Mouse (Mus musculus) erythroblast, embryonic 14.5 days (primary cell): ENCODE data around the gene Cep295nl. TPM values are rescaled to one million over a fixed set of nuclear protein-coding genes. Genes with fewer than 3 reads are reported as not detected.
"Not testable (repeated sequence)": the region's sequence is repeated elsewhere in the genome, so short reads cannot be mapped to it uniquely, and the experiment has no call there.

Experiments
- H3K27me3 ChIP-seq: 2 replicates; pipeline ENCODE4 v1.6.1; 2012; ENCODE audit warnings: inconsistent platforms; ENCODE audit not compliant: control insufficient read depth
- H3K36me3 ChIP-seq: 2 replicates; pipeline ENCODE4 v1.6.1; 2012; ENCODE audit warnings: mild to moderate bottlenecking, inconsistent platforms; ENCODE audit not compliant: control insufficient read depth
- H3K4me1 ChIP-seq: 2 replicates; pipeline ENCODE4 v1.6.1; 2012; ENCODE audit warnings: inconsistent platforms; ENCODE audit not compliant: control insufficient read depth
- H3K4me3 ChIP-seq: replicated peaks from 2 replicates; pipeline ENCODE3; 2012; ENCODE audit warnings: moderate library complexity, mild to moderate bottlenecking, inconsistent platforms
- H3K9me3 ChIP-seq: 2 replicates; pipeline ENCODE4 v1.6.1; 2012; ENCODE audit warnings: low read length, inconsistent platforms, mixed read lengths; ENCODE audit not compliant: control insufficient read depth
- GATA1 ChIP-seq: IDR thresholded peaks from 2 replicates; pipeline ENCODE4 v1.6.1; 2012; ENCODE audit warnings: low read length, inconsistent platforms, mixed read lengths
- TAL1 ChIP-seq: IDR thresholded peaks from 3 replicates; pipeline ENCODE4 v1.6.1; 2012; ENCODE audit warnings: low read length, inconsistent platforms, mixed read lengths
- polyA plus RNA-seq: library from polyadenylated mRNA; stranded (reverse); fragments of >175 nt; gene quantifications from 2 replicates; pipeline ENCODE4 v1.2.3, GENCODE M21; 2012

The Cep295nl gene
- polyA plus RNA-seq, 1 experiment: not detected

- TF ChIP-seq GATA1 (no peak), TAL1 (no peak)
- Histone ChIP-seq H3K27me3 (no peaks in the 10 kb centered on the region), H3K4me1 (peaks cover 11% of the 10 kb centered on the region), H3K4me3 (no peak overlapping the region), H3K9me3 (no peaks in the 10 kb centered on the region), H3K36me3 (no peaks in the 10 kb centered on the region)
These were observed 25.2 kb downstream of the Cep295nl start for GRCm38 (mm10) chr11:118317129-118317528.

DNA sequence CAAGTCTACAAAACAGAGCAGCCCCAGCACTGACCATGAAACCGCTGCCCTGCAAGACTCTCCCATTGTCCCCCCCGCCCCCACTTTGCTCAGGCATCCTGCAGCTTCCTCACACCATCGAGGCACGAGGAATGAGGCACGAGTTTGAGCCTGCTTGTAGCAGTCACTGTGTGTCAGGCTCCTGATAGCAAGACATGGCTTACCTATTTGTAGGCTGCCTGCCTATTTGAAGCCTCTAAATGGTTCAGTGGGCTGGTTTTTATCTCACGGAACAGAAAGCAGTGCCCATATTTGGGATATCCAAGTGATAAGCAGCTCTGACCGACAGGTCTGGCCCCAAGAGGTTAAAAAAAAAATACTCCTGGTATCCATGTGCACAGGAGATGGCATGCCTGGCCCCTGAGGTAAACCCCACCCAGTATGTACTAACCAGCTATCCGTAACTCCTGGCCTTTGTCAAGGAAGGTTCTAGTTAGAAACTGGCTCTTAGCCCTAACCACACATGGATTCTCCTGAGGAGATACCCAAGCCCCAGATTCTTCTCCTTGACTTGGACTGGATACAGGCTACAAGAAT is 26.0 kb downstream of the Cep295nl start:
- Histone ChIP-seq H3K9me3 (no peaks in the 10 kb centered on the region), H3K36me3 (no peaks in the 10 kb centered on the region), H3K27me3 (no peaks in the 10 kb centered on the region), H3K4me1 (peaks cover 14% of the 10 kb centered on the region), H3K4me3 (no peak overlapping the region)
- TF ChIP-seq GATA1 (no peak), TAL1 (no peak)

DNA sequence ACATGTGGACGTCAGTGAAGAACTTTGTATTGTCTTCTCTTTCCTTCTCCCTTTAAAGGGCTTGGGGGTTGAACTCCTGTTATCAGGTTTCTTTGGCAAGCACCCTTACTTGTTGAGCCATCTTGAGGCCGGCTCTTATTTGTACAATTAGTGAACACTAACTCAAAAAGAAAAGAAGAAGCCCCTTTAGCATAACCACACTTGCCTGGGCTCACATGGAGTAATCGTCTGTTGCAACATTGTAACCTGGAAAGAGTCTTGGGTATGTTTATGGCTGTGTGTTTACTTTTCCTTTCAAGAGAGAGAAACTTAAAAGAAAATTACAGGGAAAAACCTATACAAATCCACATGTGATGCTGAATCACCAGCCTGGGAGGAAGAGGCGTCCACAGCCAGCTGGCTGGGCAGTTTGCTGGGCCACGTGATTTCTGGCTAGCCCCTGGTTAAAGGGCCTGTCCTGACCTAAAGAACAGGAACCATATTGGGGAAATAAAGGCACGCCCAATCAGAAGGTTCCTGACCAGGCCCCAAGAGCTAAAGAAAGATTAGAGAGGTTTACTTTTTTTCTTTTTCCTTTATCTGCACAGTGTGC is 30.1 kb downstream of the Cep295nl start:
- Histone ChIP-seq H3K9me3 (peaks cover 4% of the 10 kb centered on the region; the same call in 1 of the 2 replicates), H3K27me3 (no peaks in the 10 kb centered on the region), H3K4me1 (peaks cover 14% of the 10 kb centered on the region), H3K36me3 (no peaks in the 10 kb centered on the region), H3K4me3 (no peak overlapping the region)
- no peak for TF ChIP-seq TAL1
- no peak for TF ChIP-seq GATA1

DNA sequence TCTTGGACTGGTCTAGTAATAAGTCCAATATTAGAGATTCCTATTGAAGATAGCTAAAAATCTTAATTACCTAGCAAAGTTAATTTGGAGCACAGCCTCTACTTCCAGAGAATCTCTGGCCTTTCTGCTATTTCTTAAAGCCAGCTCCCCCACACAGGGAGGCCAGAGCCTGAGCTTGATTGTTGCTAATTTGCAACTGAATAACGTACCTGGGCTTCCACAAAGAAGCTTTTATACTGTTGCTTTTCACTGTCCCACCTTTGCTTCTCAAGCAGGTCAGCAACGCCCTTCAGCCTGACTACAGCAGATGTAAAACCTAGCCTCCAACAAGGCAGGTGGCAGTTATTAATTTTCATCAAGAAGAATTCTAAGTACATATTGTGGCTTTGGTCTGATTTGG is 34.3 kb downstream of the Cep295nl start:
- H3K4me1 ChIP-seq, H3K4me3 ChIP-seq, H3K36me3 ChIP-seq, H3K9me3 ChIP-seq, H3K27me3 ChIP-seq: not testable (repeated sequence)

DNA sequence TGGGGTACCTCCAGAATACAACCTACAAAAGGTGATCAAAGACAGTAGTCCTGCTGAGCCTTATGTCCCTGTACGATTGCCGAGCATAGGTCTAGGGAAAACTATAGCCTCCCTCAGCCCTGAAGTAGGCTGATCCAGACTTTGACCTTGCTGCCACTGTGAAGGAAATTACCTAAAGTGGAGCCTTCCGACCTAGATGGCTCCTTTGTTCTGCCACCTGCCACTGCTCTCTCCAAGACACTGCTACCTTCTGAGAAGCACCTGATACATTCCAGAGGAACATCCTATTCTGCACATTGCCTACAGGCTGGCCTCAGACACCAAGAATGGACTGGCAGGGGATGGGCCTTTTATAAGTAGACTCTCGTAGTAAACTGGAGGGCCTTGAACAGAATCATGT is 38.3 kb downstream of the Cep295nl start:
- H3K27me3 ChIP-seq, H3K9me3 ChIP-seq, H3K4me3 ChIP-seq, H3K4me1 ChIP-seq, H3K36me3 ChIP-seq: not testable (repeated sequence)

- Histone ChIP-seq H3K9me3 (no peaks in the 10 kb centered on the region; the same call in 1 of the 2 replicates), H3K36me3 (no peaks in the 10 kb centered on the region), H3K27me3 (peaks cover 9% of the 10 kb centered on the region), H3K4me1 (peaks cover 5% of the 10 kb centered on the region), H3K4me3 (no peak overlapping the region)
- no peak for TF ChIP-seq TAL1
- no peak for TF ChIP-seq GATA1
These were observed 43.5 kb downstream of the Cep295nl start for GRCm38 (mm10) chr11:118298810-118299209.

- Histone ChIP-seq H3K27me3 (peaks cover 14% of the 10 kb centered on the region), H3K9me3 (no peaks in the 10 kb centered on the region; the same call in 1 of the 2 replicates)
These were observed 44.3 kb downstream of the Cep295nl start for GRCm38 (mm10) chr11:118297967-118298366.

DNA sequence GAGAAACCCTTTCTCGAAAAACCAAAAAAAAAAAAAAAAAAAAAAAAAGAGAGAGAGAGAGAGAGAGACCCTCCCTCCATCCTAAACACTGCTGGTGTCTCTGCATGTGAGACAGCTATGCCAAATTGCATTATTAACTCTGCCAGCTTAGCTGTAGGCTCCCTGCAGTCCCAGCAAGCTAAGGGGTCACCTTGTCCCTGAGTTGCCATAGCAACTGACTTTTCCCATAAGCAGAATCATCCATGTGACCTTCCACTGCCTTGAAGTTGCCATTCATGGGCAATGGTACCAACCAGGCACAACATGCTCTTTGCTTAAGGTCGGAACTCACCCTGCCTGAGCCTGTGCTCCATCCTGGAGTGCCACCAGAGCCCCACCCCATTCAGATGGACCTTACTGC is 47.3 kb downstream of the Cep295nl start:
- Histone ChIP-seq H3K9me3 (no peaks in the 10 kb centered on the region; the same call in 1 of the 2 replicates), H3K4me3 (no peak overlapping the region), H3K27me3 (peaks cover 23% of the 10 kb centered on the region), H3K36me3 (no peaks in the 10 kb centered on the region), H3K4me1 (peaks cover 14% of the 10 kb centered on the region)
- TF ChIP-seq GATA1: no peak
- TF ChIP-seq TAL1: no peak

More at GRCm38 (mm10) chr11:118297967-118298366, 44.3 kb downstream of the Cep295nl start:
- Histone ChIP-seq H3K4me3 (no peak overlapping the region), H3K36me3 (no peaks in the 10 kb centered on the region), H3K4me1 (peaks cover 5% of the 10 kb centered on the region)
- TF ChIP-seq GATA1 (no peak), TAL1 (no peak)

GRCm38 (mm10) chr11:118292671-118293070 is 49.6 kb downstream of the Cep295nl start:
- peaks cover under 1% of the 10 kb centered on the region for H3K36me3 ChIP-seq
- no peak for TF ChIP-seq GATA1
- no peak for TF ChIP-seq TAL1
- H3K9me3 ChIP-seq: no peaks in the 10 kb centered on the region; the same call in 1 of the 2 replicates
- peaks cover 23% of the 10 kb centered on the region for H3K27me3 ChIP-seq
- H3K4me3 ChIP-seq: no peak overlapping the region
- peaks cover 25% of the 10 kb centered on the region for H3K4me1 ChIP-seq
